Mouse (Mus musculus) lung, postnatal 25 days (tissue): ENCODE data around the gene Ttll1.

Source experiments
- DNase-seq: peaks from one replicate; pipeline ENCODE4 v3.0.0; 2022; ENCODE audit warnings: low spot score

Ttll1 gene

GRCm38 (mm10) chr15:83455034-83455433 is 55.7 kb downstream of the Ttll1 start:
- no peak for DNase-seq

GRCm38 (mm10) chr15:83454419-83454818 is 56.3 kb downstream of the Ttll1 start:
- DNase-seq: no peak

- no peak for DNase-seq
Measured at GRCm38 (mm10) chr15:83453879-83454278, 56.8 kb downstream of the Ttll1 start.

GRCm38 (mm10) chr15:83452219-83452760 is 58.4 kb downstream of the Ttll1 start:
- DNase-seq: no peak

GRCm38 (mm10) chr15:83451621-83452210 is 59.0 kb downstream of the Ttll1 start:
- DNase-seq: peak; percentile 81

GRCm38 (mm10) chr15:83450007-83450406 is 60.7 kb downstream of the Ttll1 start:
- DNase-seq: no peak

- DNase-seq: no peak
Measured at GRCm38 (mm10) chr15:83448646-83449045, 62.0 kb downstream of the Ttll1 start.

GRCm38 (mm10) chr15:83447791-83448544 is 62.7 kb downstream of the Ttll1 start:
- DNase-seq: no peak

- DNase-seq: no peak
Measured at GRCm38 (mm10) chr15:83445908-83446307, 64.8 kb downstream of the Ttll1 start.

GRCm38 (mm10) chr15:83445383-83445782 is 65.3 kb downstream of the Ttll1 start:
- DNase-seq: no peak

- no peak for DNase-seq
Measured at GRCm38 (mm10) chr15:83444425-83444824, 66.3 kb downstream of the Ttll1 start.

- DNase-seq: no peak
Measured at GRCm38 (mm10) chr15:83442495-83443037, 68.1 kb downstream of the Ttll1 start.

GRCm38 (mm10) chr15:83440726-83441125 is 70.0 kb downstream of the Ttll1 start:
- no peak for DNase-seq

GRCm38 (mm10) chr15:83436541-83436940 is 74.2 kb downstream of the Ttll1 start:
- no peak for DNase-seq

- no peak for DNase-seq
Measured at GRCm38 (mm10) chr15:83435324-83436090, 75.2 kb downstream of the Ttll1 start.

GRCm38 (mm10) chr15:83434692-83435091 is 76.0 kb downstream of the Ttll1 start:
- DNase-seq: no peak
